Mouse (Mus musculus) heart, postnatal 4 days (tissue): Measurements from ENCODE around the gene Bmpr1b. TPM values are rescaled to one million over a fixed set of nuclear protein-coding genes. Genes with fewer than 3 reads are reported as not detected.

Experiments
- DNase-seq: peaks from one replicate; pipeline ENCODE4 v3.0.0; 2021
- total RNA-seq, 2 experiments: library from RNA; stranded (reverse); gene quantifications; 2 replicates each; pipeline ENCODE4 v1.2.3; 2021

The Bmpr1b gene
- total RNA-seq, 2 experiments from 2014 or later: 0.24 to 0.70 TPM

DNA sequence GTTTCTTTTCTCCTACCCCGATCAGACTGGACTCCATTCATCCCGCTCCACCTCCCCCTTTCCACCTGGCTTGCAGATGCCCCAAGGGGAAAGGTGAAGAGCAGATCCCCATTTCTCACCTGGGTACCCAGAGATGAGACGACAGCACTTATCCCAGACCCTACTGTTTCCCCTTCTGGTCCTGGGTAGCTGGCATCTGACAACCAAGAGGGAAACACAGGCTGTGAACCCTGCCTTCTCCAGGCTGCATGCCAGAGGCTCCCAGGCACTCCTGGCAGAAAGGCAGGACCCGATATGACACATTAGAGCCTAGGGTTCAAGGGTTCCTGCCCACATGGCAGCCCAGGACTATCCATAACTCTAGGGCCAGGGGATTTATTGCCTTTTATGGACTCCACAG lies 56.0 kb downstream of the Bmpr1b start:
- no peak for DNase-seq

DNA sequence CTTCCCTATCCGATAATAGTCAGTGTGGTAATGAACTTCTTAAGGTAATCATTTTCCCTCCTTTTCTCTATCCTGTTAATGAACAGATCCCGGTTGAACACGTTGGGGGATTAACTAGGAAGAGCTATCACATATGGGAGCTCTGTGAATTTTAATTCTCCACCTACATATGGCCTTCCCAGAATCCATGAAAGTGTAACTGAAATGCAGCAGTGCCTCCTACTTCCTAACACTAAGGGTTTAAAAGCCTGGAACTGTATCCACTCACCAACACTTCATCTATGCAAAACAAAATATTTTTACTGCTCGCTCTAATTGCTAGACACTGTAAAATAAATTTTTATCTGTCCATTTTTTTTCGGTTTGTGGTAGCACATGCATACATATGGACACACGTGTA lies 63.0 kb downstream of the Bmpr1b start:
- DNase-seq: no peak

DNA sequence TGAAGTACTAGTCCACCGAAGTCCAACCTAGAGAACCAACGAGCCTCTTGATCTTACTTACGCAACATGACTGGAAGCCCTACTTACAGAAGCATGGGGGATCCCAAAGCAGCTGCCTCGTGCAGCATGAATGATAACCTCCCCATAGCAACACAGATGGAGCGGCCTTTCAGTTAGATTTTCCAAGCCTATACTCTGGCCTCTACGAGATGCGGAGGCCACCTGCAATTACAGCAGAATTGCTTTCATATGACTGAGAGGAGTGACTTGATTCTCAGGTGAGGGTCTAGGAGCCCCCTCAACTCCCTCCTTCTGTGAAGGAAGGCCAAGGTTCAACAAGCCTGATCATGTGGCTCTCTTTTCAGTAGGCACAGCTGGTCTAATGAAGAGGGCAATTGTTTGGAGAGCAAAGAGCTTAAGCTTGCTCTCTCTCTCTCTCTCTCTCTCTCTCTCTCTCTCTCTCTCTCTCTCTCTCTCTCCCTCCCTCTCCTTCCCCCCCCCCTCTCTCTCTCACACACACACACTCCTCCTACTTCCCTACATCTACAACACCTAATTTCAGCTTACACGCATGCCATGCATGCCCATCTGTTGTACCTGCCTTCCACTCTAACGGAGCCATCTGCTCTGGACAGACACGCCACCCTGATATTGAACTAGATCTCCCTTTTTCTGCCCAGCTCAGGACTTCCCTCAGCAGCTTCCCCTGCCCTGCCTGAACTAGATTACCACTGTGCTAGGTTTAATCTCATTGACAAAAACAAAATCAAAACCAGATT lies 65.0 kb downstream of the Bmpr1b start:
- DNase-seq: no peak

DNA sequence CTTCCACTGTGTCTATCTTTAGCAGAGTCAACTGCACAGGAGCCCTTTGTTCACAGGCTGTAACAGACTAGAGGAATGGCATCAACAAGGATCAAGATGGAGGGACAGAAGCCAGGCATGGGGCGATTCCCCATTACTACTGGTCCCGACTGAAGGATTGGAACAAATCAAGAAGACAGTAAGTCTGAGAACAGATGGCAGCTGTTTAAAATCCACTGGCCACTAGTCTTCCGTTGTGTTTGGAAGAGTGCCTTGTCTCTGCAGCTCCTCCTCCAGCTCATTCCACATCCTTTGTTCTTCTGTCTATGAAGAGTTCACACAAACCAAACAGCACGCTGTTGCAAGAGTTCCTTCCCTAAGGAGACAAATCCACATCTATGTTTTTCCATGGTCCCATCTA lies 65.6 kb downstream of the Bmpr1b start:
- no peak for DNase-seq

DNA sequence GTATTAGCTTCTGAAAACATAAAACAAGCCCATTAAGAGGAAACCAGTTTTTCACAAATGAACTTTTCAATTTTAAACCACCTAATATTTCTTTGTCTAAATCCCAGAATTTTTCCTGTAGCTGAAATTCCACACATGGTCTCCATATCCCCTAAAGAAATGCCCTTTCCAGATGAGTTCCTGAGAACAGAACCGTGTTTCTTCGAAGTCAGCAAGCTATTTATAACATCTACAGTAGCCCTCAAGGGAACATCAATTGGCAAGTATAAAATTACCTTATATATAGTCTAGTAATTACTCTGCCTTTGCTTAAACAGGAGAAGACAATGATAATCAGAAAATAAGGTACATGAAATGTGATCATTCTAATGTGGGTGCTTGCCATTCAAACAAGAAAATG lies 70.1 kb downstream of the Bmpr1b start:
- no peak for DNase-seq

- DNase-seq: no peak
Measured at GRCm38 (mm10) chr3:142094049-142094448, 75.2 kb downstream of the Bmpr1b start.

- no peak for DNase-seq
Measured at GRCm38 (mm10) chr3:142089684-142090083, 79.5 kb downstream of the Bmpr1b start.

GRCm38 (mm10) chr3:142085938-142086337 lies 83.3 kb downstream of the Bmpr1b start:
- no peak for DNase-seq

- DNase-seq: no peak
Measured at GRCm38 (mm10) chr3:142084091-142084490, 85.1 kb downstream of the Bmpr1b start.

DNA sequence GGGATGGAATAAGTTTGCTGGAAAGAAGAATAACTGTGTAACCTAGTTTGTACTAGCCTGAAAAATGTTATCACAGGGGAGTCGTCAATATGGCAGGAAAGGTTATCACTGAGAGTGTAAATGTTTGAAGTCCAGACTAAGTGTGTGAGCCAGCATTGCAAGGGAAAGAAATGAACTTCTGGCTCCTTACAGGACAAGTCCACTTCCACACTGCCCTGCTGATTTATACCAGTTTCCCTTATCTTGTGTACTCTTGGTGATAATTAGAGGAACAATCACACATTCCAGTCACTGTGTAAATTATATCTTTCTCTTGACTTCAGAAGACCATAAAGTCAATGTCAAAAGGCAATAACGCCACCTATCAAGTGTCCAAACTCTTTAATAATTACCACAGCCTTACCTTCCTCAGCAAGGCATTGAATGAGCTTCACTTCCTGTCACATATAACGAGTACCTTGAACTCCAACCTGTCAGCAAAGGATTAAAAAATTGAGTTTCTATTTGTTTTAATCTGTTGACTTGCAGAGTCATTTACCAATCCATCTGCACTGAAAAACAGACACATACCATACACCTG lies 91.4 kb downstream of the Bmpr1b start:
- DNase-seq: no peak

DNA sequence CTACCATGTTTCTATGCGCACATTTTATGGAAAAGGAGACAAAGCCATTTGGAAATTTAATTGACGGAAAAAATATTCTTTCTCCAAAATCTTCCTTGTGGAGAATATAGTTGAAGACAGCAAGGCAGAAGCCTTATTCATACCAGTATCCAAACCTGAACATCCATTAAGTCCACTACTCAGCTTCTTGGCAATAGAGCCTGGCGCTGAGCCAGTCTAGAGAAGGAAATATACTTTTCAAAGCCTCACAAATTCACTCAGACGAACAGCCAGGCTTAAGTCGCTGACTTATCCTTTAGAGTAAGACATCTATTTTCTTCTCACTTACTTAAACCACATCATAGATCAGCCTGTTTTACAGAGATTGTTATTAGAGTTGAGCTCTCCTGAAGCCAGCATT lies 97.6 kb downstream of the Bmpr1b start:
- DNase-seq: no peak

- DNase-seq: no peak
Measured at GRCm38 (mm10) chr3:142066792-142067346, 102.4 kb downstream of the Bmpr1b start.

GRCm38 (mm10) chr3:142065111-142065510 lies 104.1 kb downstream of the Bmpr1b start:
- DNase-seq: no peak

- DNase-seq: no peak
Measured at GRCm38 (mm10) chr3:142063536-142064226, 105.5 kb downstream of the Bmpr1b start.

DNA sequence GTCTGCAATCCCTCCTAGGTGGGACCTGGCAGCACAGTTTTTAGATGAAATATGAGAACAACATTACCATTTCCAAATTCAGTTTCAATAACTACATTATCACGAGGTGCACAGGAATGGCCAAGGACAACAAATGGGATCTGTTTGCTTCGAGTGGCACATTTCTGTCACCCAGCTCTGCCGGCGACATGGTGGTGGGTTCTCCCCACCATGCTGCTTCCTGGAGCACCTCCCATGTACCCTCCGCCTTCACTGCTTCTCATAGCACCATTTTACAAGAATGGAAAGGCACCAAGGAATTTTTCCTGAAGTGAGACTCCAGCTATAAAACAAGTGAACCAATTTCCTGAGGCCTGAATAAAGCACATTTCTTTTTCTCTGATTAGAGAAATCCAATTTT lies 108.0 kb downstream of the Bmpr1b start:
- no peak for DNase-seq

DNA sequence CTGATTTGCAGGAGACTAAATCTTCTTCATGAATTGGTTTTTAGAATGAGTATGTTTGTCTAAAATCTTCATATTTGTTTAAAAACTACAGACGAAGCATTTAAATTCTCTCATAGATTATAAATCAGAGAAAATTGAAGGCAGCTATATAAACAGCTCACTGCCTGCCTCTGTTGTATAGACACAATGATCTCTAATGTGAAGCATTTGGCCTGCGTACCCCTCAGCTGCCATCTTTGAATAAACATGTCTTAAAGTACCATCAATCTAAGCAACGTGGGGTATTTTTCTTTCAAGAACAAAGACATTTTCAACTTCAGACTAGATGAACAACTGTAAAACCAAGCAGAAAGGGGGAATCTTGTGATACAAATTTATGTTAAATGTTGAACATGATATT lies 109.3 kb downstream of the Bmpr1b start:
- DNase-seq: no peak

DNA sequence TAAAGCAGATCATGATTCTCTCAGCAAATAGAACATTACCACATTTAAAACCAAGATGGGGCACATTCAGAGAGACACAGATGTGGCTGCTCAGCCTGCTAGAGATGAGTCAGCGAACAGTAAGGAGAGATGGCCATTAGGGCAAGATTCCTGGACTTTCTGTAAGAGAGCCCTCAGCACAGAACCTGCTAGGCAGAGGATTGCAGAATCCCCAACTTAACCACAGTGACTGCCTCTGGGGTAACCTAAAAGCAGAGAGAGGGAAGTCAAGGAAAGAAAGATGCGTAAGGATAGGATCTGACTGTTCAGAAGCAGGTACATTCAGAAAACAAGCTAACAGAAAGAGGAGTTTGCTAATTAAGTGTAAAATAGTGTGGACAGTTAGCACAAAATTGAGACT lies 118.5 kb downstream of the Bmpr1b start:
- DNase-seq: no peak

DNA sequence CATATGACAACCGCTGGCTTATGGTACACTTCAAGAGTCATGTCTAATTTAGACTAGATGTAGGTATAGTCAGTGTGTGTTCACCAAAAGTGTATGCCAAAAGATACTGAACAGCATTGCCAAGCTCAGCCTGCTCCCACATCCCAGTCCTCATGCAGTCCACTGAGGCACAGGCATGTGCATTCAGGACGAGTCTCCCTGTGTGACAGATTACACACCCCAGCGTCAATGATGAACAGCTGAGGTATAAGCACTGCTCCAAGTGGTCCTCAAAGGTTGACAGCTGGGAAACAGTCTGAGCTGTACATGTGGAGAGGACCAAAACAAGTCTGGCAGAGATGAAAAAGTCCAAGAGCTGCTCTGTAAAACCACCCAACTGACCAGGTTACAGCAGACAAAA lies 119.6 kb downstream of the Bmpr1b start:
- no peak for DNase-seq

DNA sequence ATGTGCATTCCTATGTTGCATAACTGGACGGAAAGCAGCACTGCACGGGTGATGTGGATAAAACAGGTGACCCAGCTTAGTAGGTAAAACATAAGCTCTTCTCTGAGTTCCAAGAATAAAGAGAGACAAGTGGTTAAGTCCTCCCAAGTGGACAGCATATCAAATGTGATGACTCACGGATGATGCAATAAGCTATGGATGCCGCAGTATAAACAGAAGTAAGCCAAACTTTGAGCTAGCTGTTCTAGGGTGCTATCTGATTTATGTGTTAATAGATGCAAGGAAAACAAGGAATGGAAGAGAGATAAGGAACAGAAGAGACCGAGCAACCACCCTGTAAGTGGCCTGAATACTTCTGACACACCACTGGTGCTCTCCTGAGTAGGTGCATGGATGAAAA lies 120.1 kb downstream of the Bmpr1b start:
- DNase-seq: no peak

DNA sequence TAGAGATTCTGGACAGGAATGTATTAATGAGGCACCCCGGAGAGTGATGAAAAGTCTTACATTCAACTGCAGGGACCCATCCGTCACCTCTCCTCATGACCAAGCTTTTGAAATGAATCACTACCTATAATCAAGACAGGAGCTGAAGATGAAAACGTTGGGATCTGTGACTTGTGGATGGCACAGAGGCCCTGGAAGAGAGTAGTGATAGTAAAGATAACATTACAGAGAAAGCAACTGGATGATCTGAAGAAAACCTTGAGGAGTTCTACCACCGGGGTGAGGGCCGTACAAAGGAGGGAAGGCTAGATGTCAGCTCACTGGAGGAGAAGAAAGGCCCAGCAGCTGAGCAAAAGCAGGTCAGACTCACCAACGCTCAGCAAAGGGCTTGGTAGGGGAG lies 120.7 kb downstream of the Bmpr1b start:
- no peak for DNase-seq

GRCm38 (mm10) chr3:142043463-142043862 lies 125.8 kb downstream of the Bmpr1b start:
- no peak for DNase-seq

- DNase-seq: no peak
Measured at GRCm38 (mm10) chr3:142043006-142043405, 126.2 kb downstream of the Bmpr1b start.

GRCm38 (mm10) chr3:142040345-142040744 lies 128.9 kb downstream of the Bmpr1b start:
- DNase-seq: no peak

DNA sequence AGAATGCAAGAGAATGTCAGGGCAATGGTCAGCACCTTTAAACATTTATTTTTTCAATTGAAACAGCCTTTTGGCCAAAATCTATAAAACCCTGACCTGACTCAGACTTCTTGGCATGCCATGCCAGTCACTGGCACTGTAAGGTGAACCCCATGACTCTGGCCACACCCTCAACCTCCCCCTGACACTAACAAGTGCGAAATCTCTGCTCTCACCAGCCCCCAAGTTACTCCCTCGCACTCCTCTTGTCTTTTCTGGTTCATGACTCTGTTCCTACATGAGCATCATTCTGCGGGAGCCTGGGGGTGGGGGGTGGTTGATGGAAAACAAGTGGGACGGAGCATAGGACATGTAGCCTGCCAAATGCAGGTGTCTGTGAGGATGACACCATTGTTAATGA lies 135.1 kb downstream of the Bmpr1b start:
- DNase-seq: no peak
